Mouse (Mus musculus) bone marrow macrophage, adult 2 months (primary cell): ENCODE data around the gene Zfp281. TPM values are rescaled to one million over a fixed set of nuclear protein-coding genes. Genes with fewer than 3 reads are reported as not detected.

Source experiments
- H3K27ac ChIP-seq: 2 replicates; pipeline ENCODE4 v1.5.1; 2012; ENCODE audit warnings: low read depth, low read length; ENCODE audit not compliant: insufficient read depth
- H3K4me1 ChIP-seq: 2 replicates; pipeline ENCODE4 v1.6.1; 2012; ENCODE audit warnings: low read length; ENCODE audit not compliant: control insufficient read depth, insufficient read depth
- H3K4me3 ChIP-seq: 2 replicates; pipeline ENCODE4 v1.5.1; 2012; ENCODE audit warnings: mild to moderate bottlenecking, low read length, moderate library complexity; ENCODE audit not compliant: insufficient read depth
- CTCF ChIP-seq: IDR thresholded peaks from 2 replicates; pipeline ENCODE4 v1.5.1; 2012; ENCODE audit warnings: low read depth, mild to moderate bottlenecking, low read length, moderate library complexity
- POLR2A ChIP-seq: IDR thresholded peaks from 2 replicates; pipeline ENCODE4 v1.6.1; 2012; ENCODE audit warnings: mild to moderate bottlenecking, low read depth, low read length, borderline replicate concordance
- polyA plus RNA-seq: library from polyadenylated mRNA; stranded (reverse); fragments of >200 nt; gene quantifications from 2 replicates; pipeline ENCODE4 v1.2.4, GENCODE M21; 2012; ENCODE audit not compliant: missing spikeins, insufficient read depth, insufficient read length

The Zfp281 gene
- 13.2 and 14.8 TPM in 2 replicates for polyA plus RNA-seq

GRCm38 (mm10) chr1:136624146-136625018 lies at the start of gene Zfp281:
Gene Zfp281 (plus strand): TSS chr1:136624901.
- peak within 1 kb of the TSS; percentile 35 for H3K27ac ChIP-seq
- no peak for TF ChIP-seq POLR2A
- H3K4me3 ChIP-seq: peak within 1 kb of the TSS; percentile 74
- peaks cover 20% of the 10 kb centered on the region for H3K4me1 ChIP-seq

GRCm38 (mm10) chr1:136577890-136578663 lies 46.6 kb upstream of the Zfp281 start:
- Histone ChIP-seq H3K4me3 (peak overlapping the region; percentile 41), H3K27ac (no peak overlapping the region), H3K4me1 (peaks cover 24% of the 10 kb centered on the region)
- TF ChIP-seq POLR2A (no peak), CTCF (no peak)

DNA sequence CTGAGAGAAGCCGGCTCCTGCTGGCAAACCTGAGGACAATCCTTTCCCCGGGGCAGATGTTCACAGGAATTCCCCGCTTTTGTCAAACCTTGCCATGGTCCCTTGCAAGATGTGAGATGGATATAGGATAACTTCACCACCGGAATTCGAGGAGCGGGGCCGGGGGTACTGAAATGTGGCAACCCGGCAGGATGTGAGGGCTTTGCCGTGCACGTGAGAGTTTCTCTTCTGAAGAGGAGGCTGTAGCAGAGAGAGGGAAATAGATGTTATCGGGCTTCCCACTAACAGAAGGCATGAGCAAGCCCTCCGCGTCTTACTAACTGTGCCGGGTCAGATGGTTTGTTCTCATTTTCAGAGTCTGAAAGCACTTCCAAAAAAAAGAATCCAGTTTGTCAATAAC lies 45.3 kb upstream of the Zfp281 start:
- Histone ChIP-seq H3K27ac (no peak overlapping the region), H3K4me3 (no peak overlapping the region), H3K4me1 (peaks cover 24% of the 10 kb centered on the region)
- TF ChIP-seq POLR2A (no peak), CTCF (no peak)

DNA sequence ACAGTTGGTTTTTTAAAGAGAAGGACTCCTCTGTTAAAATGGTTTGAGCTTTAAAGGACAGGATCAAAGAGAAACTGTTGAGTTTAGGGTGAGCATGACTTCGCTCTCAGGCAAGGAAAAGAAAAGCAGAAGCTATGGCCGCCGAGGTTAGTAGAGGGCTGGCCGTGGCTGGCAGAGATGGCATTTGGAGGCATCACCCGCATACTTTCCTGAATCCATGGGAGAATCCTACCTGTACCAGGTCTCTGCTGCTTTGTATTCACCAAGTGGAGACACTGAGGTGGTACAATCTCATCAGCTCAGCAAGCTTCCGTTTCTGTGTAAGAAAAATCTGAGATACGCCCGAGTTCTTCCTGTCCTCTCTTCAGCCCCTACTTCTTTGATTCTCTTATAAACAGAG lies 44.4 kb upstream of the Zfp281 start:
- Histone ChIP-seq H3K4me3 (no peak overlapping the region), H3K4me1 (peaks cover 24% of the 10 kb centered on the region), H3K27ac (no peak overlapping the region)
- TF ChIP-seq CTCF (no peak), POLR2A (no peak)

- Histone ChIP-seq H3K4me3 (no peak overlapping the region), H3K4me1 (peaks cover 24% of the 10 kb centered on the region), H3K27ac (peak overlapping the region; percentile 41; the same call in 1 of the 2 replicates)
- TF ChIP-seq CTCF (no peak), POLR2A (no peak)
Measured at GRCm38 (mm10) chr1:136581841-136582240, 42.9 kb upstream of the Zfp281 start.

GRCm38 (mm10) chr1:136587761-136588405 lies 36.8 kb upstream of the Zfp281 start:
- no peak overlapping the region for H3K4me3 ChIP-seq
- TF ChIP-seq CTCF: no peak
- no peak for TF ChIP-seq POLR2A
- no peak overlapping the region for H3K27ac ChIP-seq
- no peaks in the 10 kb centered on the region for H3K4me1 ChIP-seq

DNA sequence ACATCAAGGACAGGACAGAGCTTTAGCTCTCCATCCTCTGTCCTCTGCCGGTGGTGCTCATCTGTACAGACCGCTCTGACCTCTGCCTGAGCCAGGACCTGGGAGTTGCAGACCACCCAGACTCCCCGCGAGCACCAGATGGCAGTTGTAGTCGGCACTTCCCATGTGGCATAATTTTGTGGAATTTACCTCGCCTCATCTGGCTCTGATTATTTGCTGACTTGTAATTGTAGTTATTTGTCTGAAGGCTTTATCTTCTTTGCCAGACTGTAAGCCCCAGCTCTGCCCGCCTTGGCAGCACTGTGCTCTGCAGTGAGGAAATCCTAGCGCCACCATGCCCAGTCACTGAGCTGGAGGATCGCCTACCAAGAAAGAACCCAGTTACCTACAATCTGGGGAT lies 35.8 kb upstream of the Zfp281 start:
- Histone ChIP-seq H3K27ac (no peak overlapping the region), H3K4me3 (no peak overlapping the region), H3K4me1 (no peaks in the 10 kb centered on the region)
- no peak for TF ChIP-seq POLR2A
- no peak for TF ChIP-seq CTCF

DNA sequence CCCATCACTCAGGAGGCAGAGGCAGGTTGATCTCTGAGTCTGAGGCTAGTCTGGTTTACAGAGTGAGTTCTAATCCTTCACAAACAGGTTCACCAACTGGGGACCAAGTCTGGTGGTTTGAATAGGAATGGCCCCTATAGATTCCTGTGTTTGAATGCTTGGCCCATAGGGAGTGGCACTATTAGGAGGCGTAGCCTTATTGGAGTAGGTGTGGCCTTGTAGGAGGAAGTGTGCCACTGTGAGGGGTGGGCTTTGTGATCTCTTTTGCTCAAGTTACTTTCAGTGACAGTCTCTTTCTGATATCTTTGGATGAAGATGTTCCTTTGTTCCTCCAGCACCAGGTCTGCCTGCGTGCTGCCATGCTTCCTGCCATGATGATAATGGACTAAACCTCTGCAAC lies 32.0 kb upstream of the Zfp281 start:
- no peak overlapping the region for H3K4me3 ChIP-seq
- no peak for TF ChIP-seq POLR2A
- TF ChIP-seq CTCF: no peak
- no peaks in the 10 kb centered on the region for H3K4me1 ChIP-seq
- no peak overlapping the region for H3K27ac ChIP-seq

DNA sequence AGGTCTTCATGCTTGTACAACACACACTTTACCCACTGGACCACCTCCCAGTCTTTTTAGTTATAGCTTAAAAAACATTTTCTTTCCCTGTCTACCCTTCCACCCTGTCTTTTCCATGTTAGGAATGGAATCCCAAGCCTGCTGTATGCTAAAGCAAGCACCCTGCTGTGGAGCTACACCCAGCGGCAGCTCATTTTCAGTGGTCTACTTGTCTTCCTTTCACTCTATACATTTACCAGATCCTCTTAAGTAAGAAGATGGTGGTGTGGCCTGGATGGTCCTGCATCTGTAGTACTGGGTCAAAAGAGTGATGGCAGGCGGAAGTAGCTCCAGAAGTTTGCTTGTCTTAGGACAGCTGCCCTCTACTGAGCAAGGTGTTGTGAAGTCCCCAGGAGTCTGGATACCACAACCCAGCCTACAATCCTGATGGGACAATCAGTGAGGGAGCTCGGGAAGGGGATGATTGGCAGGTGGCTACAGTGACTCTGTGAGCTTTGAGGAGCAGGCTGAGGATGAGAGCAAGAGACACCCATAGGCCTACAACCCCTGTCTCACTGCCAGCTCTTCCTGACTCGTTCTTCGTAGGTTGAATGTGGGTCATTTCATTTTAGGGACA lies 30.4 kb upstream of the Zfp281 start:
- Histone ChIP-seq H3K4me3 (no peak overlapping the region), H3K27ac (no peak overlapping the region), H3K4me1 (no peaks in the 10 kb centered on the region)
- TF ChIP-seq CTCF: no peak
